Mouse (Mus musculus) hindbrain, embryonic 13.5 days (tissue): ENCODE measurements around the gene Slc17a9. TPM values are rescaled to one million over a fixed set of nuclear protein-coding genes. Genes with fewer than 3 reads are reported as not detected.

Source experiments
- ATAC-seq: fragments of 200-750 bp; cut with Nextera tagmentation; 2 replicates; pipeline ENCODE4 v1.8.0; 2017; ENCODE audit warnings: moderate TSS enrichment; ENCODE audit not compliant: low FRiP score
- H3K27ac ChIP-seq: fragments of 300-500 bp; sonication (generic); 2 replicates; pipeline ENCODE4 v1.5.1; 2015; ENCODE audit warnings: inconsistent platforms, mild to moderate bottlenecking, moderate library complexity
- H3K27me3 ChIP-seq: fragments of 300-500 bp; sonication (generic); 2 replicates; pipeline ENCODE4 v1.6.1; 2015; ENCODE audit warnings: mild to moderate bottlenecking, inconsistent platforms
- H3K36me3 ChIP-seq: fragments of 300-500 bp; sonication (generic); 2 replicates; pipeline ENCODE4 v1.6.1; 2015; ENCODE audit warnings: mild to moderate bottlenecking, inconsistent platforms
- H3K4me1 ChIP-seq: fragments of 300-500 bp; sonication (generic); replicated peaks from 2 replicates; pipeline ENCODE4 v1.6.1; 2015; ENCODE audit warnings: inconsistent platforms
- H3K4me2 ChIP-seq: fragments of 300-500 bp; sonication (generic); 2 replicates; pipeline ENCODE4 v1.6.1; 2015; ENCODE audit warnings: inconsistent platforms, mild to moderate bottlenecking, moderate library complexity
- H3K4me3 ChIP-seq: fragments of 300-500 bp; sonication (generic); 2 replicates; pipeline ENCODE4 v1.5.1; 2015; ENCODE audit warnings: mild to moderate bottlenecking, inconsistent platforms
- H3K9ac ChIP-seq: fragments of 300-500 bp; sonication (generic); 2 replicates; pipeline ENCODE4 v1.6.1; 2015; ENCODE audit warnings: mild to moderate bottlenecking, inconsistent platforms
- H3K9me3 ChIP-seq: fragments of 300-500 bp; sonication (generic); 2 replicates; pipeline ENCODE4 v1.6.1; 2016; ENCODE audit warnings: inconsistent platforms
- WGBS: fragments of 180-500 bp; shearing (Covaris S2); methylation state at CpG from one replicate; pipeline ENCODE4 v1.1.7; 2015; 5-methylcytosine and 5-hydroxymethylcytosine counted together
- polyA plus RNA-seq: library from polyadenylated mRNA; unstranded; fragments of >200 nt; fragmentation: Nextera tagmentation; extraction: Ambion mirVana; gene quantifications from 2 replicates; pipeline ENCODE4 v1.2.1, GENCODE M21; 2015

Slc17a9 gene
- polyA plus RNA-seq, 1 experiment from 2014 or later = 0.19 TPM

GRCm38 (mm10) chr2:180701767-180702621, 23.1 kb upstream of the Slc17a9 start:
- Histone ChIP-seq H3K4me2 (peak overlapping the region; percentile 99), H3K9me3 (no peaks in the 10 kb centered on the region), H3K36me3 (no peaks in the 10 kb centered on the region), H3K27me3 (no peaks in the 10 kb centered on the region), H3K4me3 (peak overlapping the region; percentile 92), H3K4me1 (peaks cover 37% of the 10 kb centered on the region), H3K9ac (peak overlapping the region; percentile 98), H3K27ac (peak overlapping the region; percentile 95)
- ATAC-seq = peak; percentile 95
- under 1% methylated on average over 66 of the region's 66 CpGs for WGBS

GRCm38 (mm10) chr2:180702701-180703149, 22.3 kb upstream of the Slc17a9 start:
- H3K4me2 ChIP-seq = peak overlapping the region; percentile 99
- no peaks in the 10 kb centered on the region for H3K36me3 ChIP-seq
- H3K4me3 ChIP-seq = peak overlapping the region; percentile 92
- H3K4me1 ChIP-seq = peaks cover 35% of the 10 kb centered on the region
- H3K27me3 ChIP-seq = no peaks in the 10 kb centered on the region
- 32% methylated on average over 4 of the region's 4 CpGs for WGBS
- no peak for ATAC-seq
- H3K27ac ChIP-seq = peak overlapping the region; percentile 95
- H3K9me3 ChIP-seq = no peaks in the 10 kb centered on the region
- H3K9ac ChIP-seq = peak overlapping the region; percentile 98

GRCm38 (mm10) chr2:180703175-180703574, 21.9 kb upstream of the Slc17a9 start:
- H3K9ac ChIP-seq = peak overlapping the region; percentile 98; the same call in 1 of the 2 replicates
- peaks cover 38% of the 10 kb centered on the region for H3K4me1 ChIP-seq
- no peaks in the 10 kb centered on the region for H3K9me3 ChIP-seq
- H3K36me3 ChIP-seq = no peaks in the 10 kb centered on the region
- H3K27me3 ChIP-seq = no peaks in the 10 kb centered on the region
- ATAC-seq = no peak
- H3K4me3 ChIP-seq = no peak overlapping the region
- H3K4me2 ChIP-seq = peak overlapping the region; percentile 99
- no peak overlapping the region for H3K27ac ChIP-seq
- 80% methylated on average over 5 of the region's 5 CpGs for WGBS

DNA sequence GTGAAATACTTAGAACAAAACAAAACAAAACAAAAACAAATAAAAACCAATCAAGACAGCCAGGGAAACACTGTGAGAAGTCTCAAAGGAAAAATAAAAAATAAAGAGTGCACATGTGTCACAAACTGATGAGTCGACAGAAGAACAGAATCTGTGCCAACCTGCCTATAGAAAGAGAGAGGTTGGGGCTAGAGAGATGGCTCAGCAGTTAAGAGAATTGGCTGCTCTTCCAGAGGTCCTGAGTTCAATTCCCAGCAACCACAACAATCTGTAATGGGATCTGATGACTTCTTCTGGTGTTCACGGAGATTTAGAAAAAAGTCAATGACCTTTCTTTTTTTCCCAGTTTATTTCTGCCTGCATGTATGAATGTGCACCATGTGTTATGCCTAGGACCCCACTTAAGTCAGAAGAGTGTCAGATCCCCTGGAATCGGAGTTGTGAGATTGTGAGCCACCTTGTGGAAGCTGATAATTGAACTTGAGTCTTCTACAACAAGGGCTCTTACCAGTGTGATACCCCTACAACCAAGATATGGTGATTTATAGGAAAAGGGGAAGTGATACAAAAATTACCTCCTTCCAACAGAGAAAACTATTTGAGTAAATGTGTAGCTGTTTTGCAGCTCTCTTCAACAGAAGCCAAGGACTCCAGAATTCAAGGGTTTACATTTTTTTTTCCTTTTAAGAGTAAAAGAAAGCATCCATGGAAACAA, 21.3 kb upstream of the Slc17a9 start:
- WGBS = 85% methylated on average over 3 of the region's 3 CpGs
- no peak overlapping the region for H3K4me2 ChIP-seq
- H3K4me3 ChIP-seq = no peak overlapping the region
- H3K27me3 ChIP-seq = no peaks in the 10 kb centered on the region
- no peaks in the 10 kb centered on the region for H3K9me3 ChIP-seq
- no peak overlapping the region for H3K27ac ChIP-seq
- H3K4me1 ChIP-seq = peaks cover 44% of the 10 kb centered on the region
- no peak overlapping the region for H3K9ac ChIP-seq
- ATAC-seq = no peak
- no peaks in the 10 kb centered on the region for H3K36me3 ChIP-seq

- ATAC-seq = no peak
- no peaks in the 10 kb centered on the region for H3K27me3 ChIP-seq
- no peak overlapping the region for H3K9ac ChIP-seq
- H3K4me3 ChIP-seq = no peak overlapping the region
- H3K36me3 ChIP-seq = no peaks in the 10 kb centered on the region
- H3K27ac ChIP-seq = no peak overlapping the region
- no peaks in the 10 kb centered on the region for H3K9me3 ChIP-seq
- no peak overlapping the region for H3K4me2 ChIP-seq
- WGBS = 89% methylated on average over 8 of the region's 8 CpGs
- peaks cover 43% of the 10 kb centered on the region for H3K4me1 ChIP-seq
Measured at GRCm38 (mm10) chr2:180704591-180704990, 20.5 kb upstream of the Slc17a9 start.

DNA sequence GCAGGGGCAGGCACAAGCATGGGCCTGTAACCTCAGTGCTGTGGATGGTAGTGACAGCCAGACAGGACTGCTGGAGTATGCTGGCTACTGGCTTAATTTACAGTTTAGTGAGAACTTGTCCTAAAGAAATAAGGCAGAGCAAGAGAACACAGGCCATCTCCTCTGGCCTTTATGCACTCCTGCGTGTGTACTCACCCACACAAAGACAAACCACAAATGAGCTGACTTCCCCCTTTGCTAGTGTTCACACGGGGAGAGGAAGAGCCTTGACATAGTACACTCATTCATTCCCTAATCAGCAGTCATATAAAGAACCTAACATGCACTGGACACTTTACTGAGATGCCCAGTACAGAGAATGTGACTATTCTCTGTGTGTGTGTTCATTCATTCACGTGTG, 20.0 kb upstream of the Slc17a9 start:
- no peak overlapping the region for H3K4me3 ChIP-seq
- H3K9me3 ChIP-seq = no peaks in the 10 kb centered on the region
- H3K36me3 ChIP-seq = no peaks in the 10 kb centered on the region
- no peak for ATAC-seq
- peaks cover 38% of the 10 kb centered on the region for H3K4me1 ChIP-seq
- no peaks in the 10 kb centered on the region for H3K27me3 ChIP-seq
- no peak overlapping the region for H3K9ac ChIP-seq
- no peak overlapping the region for H3K4me2 ChIP-seq
- 84% methylated on average over 3 of the region's 3 CpGs for WGBS
- no peak overlapping the region for H3K27ac ChIP-seq

DNA sequence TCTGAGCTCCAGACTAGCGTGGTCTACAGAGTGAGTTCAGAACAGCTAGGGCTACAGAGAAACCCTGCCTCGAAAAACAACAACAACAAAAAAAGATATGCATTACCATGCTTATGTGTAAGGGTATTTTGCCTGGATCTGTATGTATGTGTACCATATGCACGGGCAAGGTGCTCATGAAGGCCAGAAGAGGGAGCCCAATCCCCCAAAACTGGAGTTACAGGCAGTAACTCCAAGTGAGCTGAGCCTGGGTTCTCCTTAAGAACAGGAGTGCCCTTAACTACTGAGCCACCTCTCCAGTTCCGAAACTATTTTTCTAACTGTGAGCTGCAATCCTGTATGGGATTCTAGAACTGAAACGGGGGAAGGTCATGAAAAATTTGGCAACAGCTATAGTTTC, 19.1 kb upstream of the Slc17a9 start:
- H3K27ac ChIP-seq = no peak overlapping the region
- H3K27me3 ChIP-seq = no peaks in the 10 kb centered on the region
- H3K9me3 ChIP-seq = no peaks in the 10 kb centered on the region
- H3K4me2 ChIP-seq = no peak overlapping the region
- no peaks in the 10 kb centered on the region for H3K36me3 ChIP-seq
- no peak for ATAC-seq
- WGBS = 94% methylated on average over 5 of the region's 5 CpGs
- peaks cover 32% of the 10 kb centered on the region for H3K4me1 ChIP-seq
- no peak overlapping the region for H3K9ac ChIP-seq
- no peak overlapping the region for H3K4me3 ChIP-seq

- Histone ChIP-seq H3K9me3 (no peaks in the 10 kb centered on the region), H3K9ac (peak overlapping the region; percentile 94), H3K27me3 (no peaks in the 10 kb centered on the region), H3K4me2 (peak overlapping the region; percentile 94), H3K27ac (peak overlapping the region; percentile 86), H3K4me3 (peak overlapping the region; percentile 85), H3K4me1 (peaks cover 22% of the 10 kb centered on the region), H3K36me3 (peaks cover 14% of the 10 kb centered on the region)
- WGBS = under 1% methylated on average over 39 of the region's 39 CpGs
- ATAC-seq = peak; percentile 63
Measured at GRCm38 (mm10) chr2:180709023-180709922, 15.8 kb upstream of the Slc17a9 start.

- peak within 1 kb of the TSS; percentile 90 for H3K27ac ChIP-seq
- peak within 1 kb of the TSS; percentile 94 for H3K4me2 ChIP-seq
- no peaks in the 10 kb centered on the region for H3K9me3 ChIP-seq
- no peaks in the 10 kb centered on the region for H3K27me3 ChIP-seq
- H3K4me3 ChIP-seq = peak within 1 kb of the TSS; percentile 85
- WGBS = under 1% methylated on average over 37 of the region's 43 CpGs
- ATAC-seq = peak; percentile 95
- H3K9ac ChIP-seq = peak within 1 kb of the TSS; percentile 95
- H3K36me3 ChIP-seq = peaks cover 20% of the 10 kb centered on the region
- H3K4me1 ChIP-seq = peaks cover 22% of the 10 kb centered on the region
Measured at GRCm38 (mm10) chr2:180709923-180710272, 15.2 kb upstream of the Slc17a9 start, which contains the start of the genes Dido1 and Gid8. Gene Dido1 (minus strand): TSS chr2:180709999. Gene Gid8 (plus strand): TSS chr2:180710117.

- 3% methylated on average over 63 of the region's 64 CpGs for WGBS
- peak overlapping the region; percentile 90 for H3K27ac ChIP-seq
- no peaks in the 10 kb centered on the region for H3K27me3 ChIP-seq
- no peaks in the 10 kb centered on the region for H3K9me3 ChIP-seq
- H3K36me3 ChIP-seq = peaks cover 20% of the 10 kb centered on the region
- peak overlapping the region; percentile 85 for H3K4me3 ChIP-seq
- H3K4me1 ChIP-seq = peaks cover 22% of the 10 kb centered on the region
- ATAC-seq = peak; percentile 77
- H3K9ac ChIP-seq = peak overlapping the region; percentile 95
- peak overlapping the region; percentile 90 for H3K4me2 ChIP-seq
Measured at GRCm38 (mm10) chr2:180710276-180711155, 14.5 kb upstream of the Slc17a9 start.

DNA sequence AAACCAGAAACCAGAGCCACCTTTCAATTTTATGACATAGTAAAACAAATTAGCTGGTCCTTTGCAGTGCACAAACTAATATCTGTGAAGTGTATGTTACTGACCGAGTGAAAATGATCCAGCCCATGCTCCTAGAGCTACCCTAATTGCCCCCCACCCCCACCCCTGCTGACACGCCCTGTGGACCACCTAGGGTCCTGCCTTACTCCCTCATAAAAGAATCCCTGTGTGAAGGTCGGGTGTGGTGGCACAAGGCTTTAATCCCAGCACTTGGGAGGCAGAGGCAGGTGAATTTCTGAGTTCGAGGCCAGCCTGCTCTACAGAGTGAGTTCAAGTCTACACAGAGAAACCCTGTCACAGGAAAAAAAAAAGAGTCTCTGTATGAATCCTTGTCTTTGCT, 13.5 kb upstream of the Slc17a9 start:
- no peaks in the 10 kb centered on the region for H3K27me3 ChIP-seq
- H3K9me3 ChIP-seq = no peaks in the 10 kb centered on the region
- H3K4me3 ChIP-seq = peak overlapping the region; percentile 85
- no peak for ATAC-seq
- H3K27ac ChIP-seq = no peak overlapping the region
- 68% methylated on average over 4 of the region's 4 CpGs for WGBS
- peak overlapping the region; percentile 90 for H3K4me2 ChIP-seq
- peak overlapping the region; percentile 95 for H3K9ac ChIP-seq
- peaks cover 25% of the 10 kb centered on the region for H3K36me3 ChIP-seq
- H3K4me1 ChIP-seq = peaks cover 22% of the 10 kb centered on the region
